Mouse (Mus musculus) myocyte (in vitro differentiated cells): ENCODE data around the gene Spon1. TPM values are rescaled to one million over a fixed set of nuclear protein-coding genes. Genes with fewer than 3 reads are reported as not detected.

Source experiments
- H3K27me3 ChIP-seq: one replicate; pipeline ENCODE4 v1.6.1; 2011; ENCODE audit not compliant: control insufficient read depth, insufficient read depth, insufficient read length
- H3K36me3 ChIP-seq: one replicate; pipeline ENCODE4 v1.6.1; 2011; ENCODE audit not compliant: control insufficient read depth, insufficient read depth
- H3K4me2 ChIP-seq: one replicate; pipeline ENCODE4 v1.6.1; 2011; ENCODE audit warnings: low read depth, control low read depth
- H3K4me3 ChIP-seq: one replicate; pipeline ENCODE4 v1.5.1; 2011; ENCODE audit warnings: mild to moderate bottlenecking, control low read depth, moderate library complexity
- H3K79me2 ChIP-seq: one replicate; pipeline ENCODE4 v1.6.1; 2011; ENCODE audit not compliant: control insufficient read depth, insufficient read depth
- H3ac ChIP-seq: one replicate; pipeline ENCODE4 v1.6.1; 2011; ENCODE audit not compliant: control insufficient read depth, insufficient read length
- CEBPB ChIP-seq: IDR thresholded peaks from 2 replicates; pipeline ENCODE4 v1.6.1; 2011; ENCODE audit warnings: mild to moderate bottlenecking, moderate library complexity; ENCODE audit not compliant: poor library complexity, insufficient read depth, severe bottlenecking
- E2F4 ChIP-seq: IDR thresholded peaks from one replicate; pipeline ENCODE4 v1.6.1; 2011; ENCODE audit warnings: mild to moderate bottlenecking, control low read depth, moderate library complexity; ENCODE audit not compliant: insufficient read depth
- MAX ChIP-seq: IDR thresholded peaks from one replicate; pipeline ENCODE4 v1.6.1; 2011; ENCODE audit warnings: low read depth, mild to moderate bottlenecking, control low read depth
- MYOD1 ChIP-seq, 3 experiments: IDR thresholded peaks; one replicate each; pipeline ENCODE4 v1.6.1; 2011; ENCODE audit warnings: control low read depth in 2 of 3, low read depth in 2 of 3, mild to moderate bottlenecking in 2 of 3, moderate library complexity in 1 of 3; ENCODE audit not compliant: insufficient read length in 2 of 3, control insufficient read depth in 1 of 3
- MYOG ChIP-seq, 3 experiments: IDR thresholded peaks; one replicate each; pipeline ENCODE4 v1.6.1; 2011; ENCODE audit warnings: control low read depth in 2 of 3, low read depth in 2 of 3, mild to moderate bottlenecking in 2 of 3; ENCODE audit not compliant: insufficient read length in 2 of 3, control insufficient read depth in 1 of 3, insufficient read depth in 1 of 3
- POLR2A ChIP-seq: IDR thresholded peaks from one replicate; pipeline ENCODE4 v1.6.1; 2011; ENCODE audit warnings: low read depth, mild to moderate bottlenecking, control low read depth, moderate library complexity; ENCODE audit not compliant: insufficient read length
- POLR2AphosphoS2 ChIP-seq: IDR thresholded peaks from one replicate; pipeline ENCODE4 v1.6.1; 2011; ENCODE audit warnings: low read depth, control low read depth; ENCODE audit not compliant: insufficient read length
- REST ChIP-seq: IDR thresholded peaks from one replicate; pipeline ENCODE4 v1.6.1; 2011; ENCODE audit warnings: mild to moderate bottlenecking, control low read depth, moderate library complexity; ENCODE audit not compliant: insufficient read depth, insufficient read length
- SRF ChIP-seq: IDR thresholded peaks from one replicate; pipeline ENCODE4 v1.6.1; 2011; ENCODE audit warnings: low read depth; ENCODE audit not compliant: control insufficient read depth, insufficient read length
- TCF12 ChIP-seq: IDR thresholded peaks from one replicate; pipeline ENCODE4 v1.6.1; 2011; ENCODE audit warnings: mild to moderate bottlenecking, control low read depth; ENCODE audit not compliant: poor library complexity, insufficient read depth, severe bottlenecking
- TCF3 ChIP-seq: IDR thresholded peaks from one replicate; pipeline ENCODE4 v1.6.1; 2011; ENCODE audit warnings: low read depth, control low read depth; ENCODE audit not compliant: insufficient read length
- USF1 ChIP-seq: IDR thresholded peaks from one replicate; pipeline ENCODE4 v1.6.1; 2011; ENCODE audit warnings: low read depth, mild to moderate bottlenecking, control low read depth, moderate library complexity
- polyA plus RNA-seq: library from polyadenylated mRNA; unstranded; fragments of >200 nt; fragmentation: generic; extraction: Trizol; gene quantifications from one replicate; pipeline ENCODE4 v1.2.1, GENCODE M21; 2012; ENCODE audit warnings: missing spikeins

Spon1 gene
- polyA plus RNA-seq, 1 experiment: 0.04 TPM

DNA sequence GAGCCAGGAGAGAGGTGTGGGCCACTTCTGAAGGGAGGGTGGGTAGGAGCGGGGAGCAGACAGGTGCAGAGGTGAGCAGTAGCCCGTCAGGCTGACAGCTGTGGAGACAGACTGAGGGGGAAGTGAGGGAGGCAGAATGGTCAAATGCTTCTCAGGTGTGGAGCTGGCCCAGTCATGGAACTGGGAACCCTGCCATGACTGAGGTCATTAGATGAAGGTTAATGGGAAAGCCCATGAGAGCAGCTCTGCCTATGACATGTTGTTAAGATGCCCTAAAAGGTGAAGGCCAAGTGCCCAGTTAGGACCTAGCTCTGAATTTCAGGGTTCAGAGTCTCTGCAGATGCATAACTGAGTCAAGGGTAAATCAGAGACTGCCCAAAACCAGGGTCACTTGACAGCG is 253.1 kb downstream of the Spon1 start:
- Histone ChIP-seq H3K36me3 (no peaks in the 10 kb centered on the region), H3K27me3 (peaks cover 5% of the 10 kb centered on the region), H3K4me3 (no peak overlapping the region), H3K4me2 (no peak overlapping the region), H3K79me2 (no peaks in the 10 kb centered on the region), H3ac (no peak overlapping the region)
- TF ChIP-seq CEBPB: no peak

DNA sequence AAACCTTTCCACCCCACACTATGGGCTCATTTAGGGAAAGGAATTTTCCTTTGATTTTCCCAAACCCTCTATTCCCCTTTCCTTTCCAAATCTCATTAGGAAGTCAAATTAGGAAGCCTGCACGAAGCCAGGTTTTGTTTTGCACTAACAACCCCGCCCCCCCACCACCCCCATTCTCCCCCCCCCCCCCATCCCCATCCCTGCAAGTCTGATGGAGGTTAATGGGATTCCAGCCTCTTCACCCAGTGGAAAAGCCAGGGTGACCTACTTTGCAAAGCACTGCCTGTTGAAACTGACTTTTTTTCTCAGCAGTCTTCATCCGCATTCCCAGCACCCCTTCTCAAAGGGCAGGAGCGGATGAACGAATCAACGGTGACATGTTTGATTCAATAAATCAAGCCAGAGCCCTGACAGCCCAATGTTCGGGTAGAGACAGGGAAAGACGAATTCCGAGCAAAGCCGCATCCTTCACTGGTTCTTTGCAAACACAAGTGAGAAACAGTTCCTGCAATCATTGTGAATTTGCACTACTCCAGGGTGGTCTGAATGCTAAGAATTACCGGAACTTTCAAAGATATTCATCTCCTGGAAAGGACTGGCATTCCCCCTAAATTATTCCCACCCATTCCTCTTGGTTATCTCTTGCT is 254.4 kb downstream of the Spon1 start:
- TF ChIP-seq SRF (no peak), CEBPB (no peak), TCF12 (no peak), REST (no peak), POLR2AphosphoS2 (no peak), MAX (no peak), USF1 (no peak), TCF3 (no peak), POLR2A (no peak), MYOD1 (IDR thresholded peaks at IDR 0.05; ENCODE audit: control insufficient read depth in 1 of 3, insufficient read length in 2 of 3, low read depth in 2 of 3) (no peak), E2F4 (no peak), MYOG (IDR thresholded peaks at IDR 0.05; ENCODE audit: control insufficient read depth in 1 of 3, insufficient read depth in 1 of 3, insufficient read length in 2 of 3, low read depth in 2 of 3) (no peak)
- H3K36me3 ChIP-seq: no peaks in the 10 kb centered on the region
- H3K27me3 ChIP-seq: peaks cover 5% of the 10 kb centered on the region
- peak overlapping the region; percentile 64 for H3K4me2 ChIP-seq
- no peaks in the 10 kb centered on the region for H3K79me2 ChIP-seq
- no peak overlapping the region for H3K4me3 ChIP-seq
- H3ac ChIP-seq: no peak overlapping the region

DNA sequence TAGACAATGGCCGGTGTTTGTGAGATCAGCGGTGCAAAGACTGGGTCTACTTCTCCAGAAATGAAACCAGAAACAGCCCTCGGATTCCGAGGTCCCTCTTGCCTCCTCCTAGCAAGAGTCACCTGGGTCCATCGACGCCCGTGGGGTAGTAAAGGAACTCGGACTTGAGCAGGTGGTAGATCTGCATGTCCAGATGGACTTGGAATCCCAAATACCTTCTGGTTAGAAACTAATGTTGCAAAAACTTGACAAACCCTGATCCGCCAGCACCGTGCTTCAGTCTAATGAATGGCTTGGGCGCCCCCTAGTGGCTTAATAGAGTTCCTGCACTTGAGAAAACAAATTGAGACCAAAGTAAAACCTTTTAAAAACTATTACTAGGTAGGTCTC is 254.9 kb downstream of the Spon1 start:
- no peak overlapping the region for H3K4me3 ChIP-seq
- TF ChIP-seq TCF3: no peak
- no peak for TF ChIP-seq POLR2A
- no peak for TF ChIP-seq POLR2AphosphoS2
- H3K27me3 ChIP-seq: peaks cover 5% of the 10 kb centered on the region
- H3K4me2 ChIP-seq: peak overlapping the region; percentile 64
- no peaks in the 10 kb centered on the region for H3K79me2 ChIP-seq
- no peaks in the 10 kb centered on the region for H3K36me3 ChIP-seq
- no peak overlapping the region for H3ac ChIP-seq

DNA sequence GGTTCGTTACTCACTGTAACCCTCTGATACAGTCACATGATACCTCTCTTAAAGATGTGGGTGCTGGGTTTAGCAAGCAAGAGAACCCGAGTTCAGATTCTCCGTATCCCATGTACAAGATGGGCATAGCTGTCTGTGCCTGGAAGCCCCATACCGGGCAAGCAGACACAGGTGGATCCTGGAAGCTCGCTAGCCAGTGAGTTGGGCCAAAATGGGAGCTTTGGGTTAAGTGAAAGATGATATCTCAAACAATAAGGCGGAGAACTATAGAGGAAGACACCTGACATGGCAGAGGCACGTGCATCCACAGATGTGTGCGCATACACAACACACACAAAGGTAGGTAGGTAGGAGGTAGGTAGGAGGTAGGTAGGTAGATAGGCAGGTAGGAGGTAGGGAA is 261.1 kb downstream of the Spon1 start:
- no peak overlapping the region for H3K4me2 ChIP-seq
- H3K4me3 ChIP-seq: no peak overlapping the region
- H3ac ChIP-seq: no peak overlapping the region
- H3K79me2 ChIP-seq: no peaks in the 10 kb centered on the region
- TF ChIP-seq POLR2AphosphoS2: no peak
- TF ChIP-seq TCF12: no peak
- no peak for TF ChIP-seq CEBPB
- no peaks in the 10 kb centered on the region for H3K36me3 ChIP-seq
- H3K27me3 ChIP-seq: no peaks in the 10 kb centered on the region

DNA sequence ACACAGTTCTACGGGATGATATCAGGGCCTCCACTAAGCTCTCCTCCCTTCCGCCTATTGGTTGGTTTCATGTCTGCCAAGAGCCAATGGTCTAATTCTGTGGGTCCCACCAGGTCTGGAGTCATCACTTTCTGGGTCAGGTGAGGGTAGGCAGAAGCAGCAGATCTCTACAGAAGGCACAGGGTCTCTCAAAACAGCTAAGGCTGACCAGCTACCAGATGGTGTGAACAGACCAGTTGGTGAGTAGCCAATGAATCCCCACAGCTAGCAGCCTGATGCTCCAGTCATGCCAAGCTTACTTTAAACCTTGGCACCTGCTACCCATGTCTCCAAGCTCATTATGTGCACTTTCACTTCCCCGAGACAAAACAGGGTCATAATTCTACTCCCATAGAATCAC is 261.6 kb downstream of the Spon1 start:
- Histone ChIP-seq H3K4me3 (no peak overlapping the region), H3K36me3 (no peaks in the 10 kb centered on the region), H3K79me2 (no peaks in the 10 kb centered on the region), H3K4me2 (no peak overlapping the region), H3ac (no peak overlapping the region), H3K27me3 (no peaks in the 10 kb centered on the region)
- no peak for TF ChIP-seq MYOD1 (IDR thresholded peaks at IDR 0.05; ENCODE audit: control insufficient read depth in 1 of 3, insufficient read length in 2 of 3, low read depth in 2 of 3)
- TF ChIP-seq POLR2AphosphoS2: no peak
- TF ChIP-seq CEBPB: no peak
- TF ChIP-seq SRF: no peak
- no peak for TF ChIP-seq MAX
- TF ChIP-seq E2F4: no peak
- TF ChIP-seq MYOG (IDR thresholded peaks at IDR 0.05; ENCODE audit: control insufficient read depth in 1 of 3, insufficient read depth in 1 of 3, insufficient read length in 2 of 3, low read depth in 2 of 3): no peak
- TF ChIP-seq USF1: no peak
- TF ChIP-seq TCF3: no peak
- TF ChIP-seq POLR2A: no peak
- TF ChIP-seq TCF12: no peak
- TF ChIP-seq REST: no peak
